Mouse (Mus musculus) lung, postnatal 25 days (tissue): ENCODE data around the gene Gpr158.

ENCODE experiments used
- DNase-seq: peaks from one replicate; pipeline ENCODE4 v3.0.0; 2022; ENCODE audit warnings: low spot score

Gpr158 gene

GRCm38 (mm10) chr2:21665721-21666120, 298.4 kb downstream of the Gpr158 start:
- no peak for DNase-seq

GRCm38 (mm10) chr2:21676084-21676838, 308.9 kb downstream of the Gpr158 start:
- DNase-seq, result no peak

- no peak for DNase-seq
These were observed 309.4 kb downstream of the Gpr158 start for GRCm38 (mm10) chr2:21676839-21677123.

- DNase-seq, result no peak
These were observed 313.5 kb downstream of the Gpr158 start for GRCm38 (mm10) chr2:21680735-21681270.

- no peak for DNase-seq
These were observed 317.4 kb downstream of the Gpr158 start for GRCm38 (mm10) chr2:21684736-21685135.

GRCm38 (mm10) chr2:21693128-21693527, 325.8 kb downstream of the Gpr158 start:
- DNase-seq, result no peak

- DNase-seq, result no peak
These were observed 326.7 kb downstream of the Gpr158 start for GRCm38 (mm10) chr2:21693807-21694594.

- no peak for DNase-seq
These were observed 360.7 kb downstream of the Gpr158 start for GRCm38 (mm10) chr2:21728075-21728474.

GRCm38 (mm10) chr2:21783721-21784120, 416.4 kb downstream of the Gpr158 start:
- no peak for DNase-seq

GRCm38 (mm10) chr2:21793156-21793555, 425.8 kb downstream of the Gpr158 start:
- no peak for DNase-seq

- DNase-seq, result no peak
These were observed 432.3 kb downstream of the Gpr158 start for GRCm38 (mm10) chr2:21799616-21800015.

- DNase-seq, result no peak
These were observed 432.7 kb downstream of the Gpr158 start for GRCm38 (mm10) chr2:21800045-21800444.

GRCm38 (mm10) chr2:21808510-21808909, 441.2 kb downstream of the Gpr158 start:
- no peak for DNase-seq

- DNase-seq, result no peak
These were observed 443.1 kb downstream of the Gpr158 start for GRCm38 (mm10) chr2:21810431-21810830.

- no peak for DNase-seq
These were observed 496.7 kb downstream of the Gpr158 start for GRCm38 (mm10) chr2:21864061-21864460.
